Mouse (Mus musculus) neural tube, embryonic 13.5 days (tissue): ENCODE measurements around the gene Fam76b. TPM values are rescaled to one million over a fixed set of nuclear protein-coding genes. Genes with fewer than 3 reads are reported as not detected.

Experiments
- ATAC-seq: fragments of 200-750 bp; cut with Nextera tagmentation; 2 replicates; pipeline ENCODE4 v1.8.0; 2017; ENCODE audit warnings: low read depth, mild to moderate bottlenecking, moderate TSS enrichment, moderate library complexity
- H3K27ac ChIP-seq: fragments of 300-500 bp; sonication (generic); replicated peaks from 2 replicates; pipeline ENCODE4 v1.5.1; 2015; ENCODE audit warnings: moderate library complexity, mild to moderate bottlenecking, inconsistent platforms
- H3K27me3 ChIP-seq: fragments of 300-500 bp; sonication (generic); 2 replicates; pipeline ENCODE4 v1.6.1; 2015; ENCODE audit warnings: mild to moderate bottlenecking, inconsistent platforms
- H3K36me3 ChIP-seq: fragments of 300-500 bp; sonication (generic); 2 replicates; pipeline ENCODE4 v1.6.1; 2015; ENCODE audit warnings: mild to moderate bottlenecking, inconsistent platforms
- H3K4me1 ChIP-seq: fragments of 300-500 bp; sonication (generic); replicated peaks from 2 replicates; pipeline ENCODE4 v1.6.1; 2015; ENCODE audit warnings: inconsistent platforms
- H3K4me2 ChIP-seq: fragments of 300-500 bp; sonication (generic); 2 replicates; pipeline ENCODE4 v1.6.1; 2015; ENCODE audit warnings: inconsistent platforms, mild to moderate bottlenecking, moderate library complexity
- H3K4me3 ChIP-seq: fragments of 300-500 bp; sonication (generic); 2 replicates; pipeline ENCODE4 v1.5.1; 2015; ENCODE audit warnings: mild to moderate bottlenecking, inconsistent platforms
- H3K9ac ChIP-seq: fragments of 300-500 bp; sonication (generic); 2 replicates; pipeline ENCODE4 v1.6.1; 2015; ENCODE audit warnings: moderate library complexity, mild to moderate bottlenecking, inconsistent platforms
- H3K9me3 ChIP-seq: fragments of 300-500 bp; sonication (generic); 2 replicates; pipeline ENCODE4 v1.6.1; 2016; ENCODE audit warnings: inconsistent platforms
- WGBS: fragments of 180-500 bp; shearing (Covaris S2); methylation state at CpG from one replicate; pipeline ENCODE4 v1.1.7; 2015; 5-methylcytosine and 5-hydroxymethylcytosine counted together
- polyA plus RNA-seq: library from polyadenylated mRNA; unstranded; fragments of >200 nt; fragmentation: Nextera tagmentation; extraction: Ambion mirVana; gene quantifications from 2 replicates; pipeline ENCODE4 v1.2.1, GENCODE M21; 2015

Gene Fam76b
- polyA plus RNA-seq, 1 experiment from 2014 or later: 19.6 TPM

- Histone ChIP-seq H3K9me3 (no peaks in the 10 kb centered on the region), H3K27me3 (no peaks in the 10 kb centered on the region), H3K4me2 (no peak overlapping the region), H3K27ac (no peak overlapping the region), H3K4me1 (no peaks in the 10 kb centered on the region), H3K36me3 (no peaks in the 10 kb centered on the region), H3K4me3 (no peak overlapping the region), H3K9ac (no peak overlapping the region)
- no peak for ATAC-seq
- 82% methylated on average over 5 of the region's 5 CpGs for WGBS
These were observed 76.7 kb downstream of the Fam76b start for GRCm38 (mm10) chr9:13904091-13904779.

Other genes with a start within 250 kb of the Fam76b start
- 56.5 and 57.2 TPM in 2 replicates for gene Mtmr2, start 79.3 kb upstream of the Fam76b start, polyA plus RNA-seq
- gene Cep57, start 609 bp upstream of the Fam76b start, polyA plus RNA-seq: 39.3 and 45.2 TPM in 2 replicates